Mouse (Mus musculus) hindbrain, embryonic 10.5 days (tissue): ENCODE measurements at regions not wholly inside any gene's neighbourhood (a gene's known extent, or its start where the extent isn't known, plus 50 kb on each side); places are given as distances from the start of the nearest gene placed in this dataset.
A peak's percentile ranks its signal among the peaks of the same experiment; 100 is the strongest.

Source experiments
- DNase-seq: peaks from one replicate; pipeline ENCODE4 v3.0.0-alpha.2; 2017; ENCODE audit warnings: low spot score
- H3K27ac ChIP-seq: fragments of 300-500 bp; sonication (generic); 2 replicates; pipeline ENCODE4 v1.5.1; 2016; ENCODE audit warnings: mild to moderate bottlenecking, moderate library complexity
- H3K27me3 ChIP-seq: fragments of 300-500 bp; sonication (generic); 2 replicates; pipeline ENCODE4 v1.6.1; 2016; ENCODE audit warnings: mild to moderate bottlenecking; ENCODE audit not compliant: poor library complexity, insufficient read depth, severe bottlenecking
- H3K36me3 ChIP-seq: fragments of 300-500 bp; sonication (generic); 2 replicates; pipeline ENCODE4 v1.6.1; 2016; ENCODE audit warnings: mild to moderate bottlenecking, moderate library complexity
- H3K4me1 ChIP-seq: fragments of 300-500 bp; sonication (generic); replicated peaks from 2 replicates; pipeline ENCODE4 v1.6.1; 2016; ENCODE audit warnings: mild to moderate bottlenecking
- H3K4me3 ChIP-seq: fragments of 300-500 bp; sonication (generic); 2 replicates; pipeline ENCODE4 v1.5.1; 2016; ENCODE audit warnings: mild to moderate bottlenecking, moderate library complexity
- H3K9me3 ChIP-seq: fragments of 300-500 bp; sonication (generic); 2 replicates; pipeline ENCODE4 v1.6.1; 2016; ENCODE audit warnings: mild to moderate bottlenecking, moderate library complexity
- WGBS: fragments of 180-500 bp; shearing (Covaris S2); methylation state at CpG from one replicate; pipeline ENCODE4 v1.1.7; 2016; 5-methylcytosine and 5-hydroxymethylcytosine counted together

- no peak overlapping the region for H3K4me3 ChIP-seq
- no peaks in the 10 kb centered on the region for H3K9me3 ChIP-seq
- 94% methylated on average over 5 of the region's 5 CpGs for WGBS
- no peaks in the 10 kb centered on the region for H3K27me3 ChIP-seq
- DNase-seq = no peak
- H3K27ac ChIP-seq = no peak overlapping the region
- H3K4me1 ChIP-seq = no peaks in the 10 kb centered on the region
- no peaks in the 10 kb centered on the region for H3K36me3 ChIP-seq
Measured at GRCm38 (mm10) chr9:100404426-100404825, 82.2 kb downstream of the Il20rb start.

- H3K27ac ChIP-seq = no peak overlapping the region
- no peaks in the 10 kb centered on the region for H3K9me3 ChIP-seq
- no peaks in the 10 kb centered on the region for H3K36me3 ChIP-seq
- no peaks in the 10 kb centered on the region for H3K4me1 ChIP-seq
- no peaks in the 10 kb centered on the region for H3K27me3 ChIP-seq
- 24% methylated on average over 8 of the region's 8 CpGs for WGBS
- no peak overlapping the region for H3K4me3 ChIP-seq
- peak; percentile 47 for DNase-seq
Measured at GRCm38 (mm10) chr9:100400366-100400765, 86.2 kb downstream of the Il20rb start.

- no peak for DNase-seq
- Histone ChIP-seq H3K27me3 (no peaks in the 10 kb centered on the region), H3K36me3 (no peaks in the 10 kb centered on the region), H3K4me1 (no peaks in the 10 kb centered on the region), H3K27ac (no peak overlapping the region), H3K9me3 (no peaks in the 10 kb centered on the region), H3K4me3 (no peak overlapping the region)
- 93% methylated on average over 7 of the region's 7 CpGs for WGBS
Measured at GRCm38 (mm10) chr9:100396340-100396910, 90.2 kb downstream of the Il20rb start.

- H3K9me3 ChIP-seq = no peaks in the 10 kb centered on the region
- H3K27me3 ChIP-seq = no peaks in the 10 kb centered on the region
- H3K4me1 ChIP-seq = no peaks in the 10 kb centered on the region
- no peaks in the 10 kb centered on the region for H3K36me3 ChIP-seq
- no peak overlapping the region for H3K27ac ChIP-seq
- no peak overlapping the region for H3K4me3 ChIP-seq
- WGBS = 8% methylated on average over 5 of the region's 5 CpGs
- DNase-seq = peak; percentile 82
Measured at GRCm38 (mm10) chr9:100395711-100396110, 90.9 kb downstream of the Il20rb start.

GRCm38 (mm10) chr9:100394632-100395031 lies 92.0 kb downstream of the Il20rb start:
- no peaks in the 10 kb centered on the region for H3K4me1 ChIP-seq
- no peak overlapping the region for H3K27ac ChIP-seq
- DNase-seq = no peak
- H3K27me3 ChIP-seq = no peaks in the 10 kb centered on the region
- WGBS = 89% methylated on average over 1 of the region's 1 CpGs
- no peak overlapping the region for H3K4me3 ChIP-seq
- H3K9me3 ChIP-seq = no peaks in the 10 kb centered on the region
- H3K36me3 ChIP-seq = no peaks in the 10 kb centered on the region

GRCm38 (mm10) chr9:100394166-100394565 lies 92.4 kb downstream of the Il20rb start:
- Histone ChIP-seq H3K9me3 (no peaks in the 10 kb centered on the region), H3K4me1 (no peaks in the 10 kb centered on the region), H3K27ac (no peak overlapping the region), H3K36me3 (no peaks in the 10 kb centered on the region), H3K4me3 (no peak overlapping the region), H3K27me3 (no peaks in the 10 kb centered on the region)
- DNase-seq = no peak
- WGBS = 81% methylated on average over 5 of the region's 5 CpGs

GRCm38 (mm10) chr9:100392262-100392661 lies 94.3 kb downstream of the Il20rb start:
- WGBS = 42% methylated on average over 1 of the region's 1 CpGs

GRCm38 (mm10) chr9:100391566-100392213 lies 94.9 kb downstream of the Il20rb start:
- Histone ChIP-seq H3K27me3 (0 out of 2 replicates have a peak, but pooled peaks cover 4% of the 10 kb centered on the region), H3K4me3 (no peak overlapping the region), H3K4me1 (peaks cover 5% of the 10 kb centered on the region), H3K27ac (no peak overlapping the region), H3K36me3 (no peaks in the 10 kb centered on the region), H3K9me3 (no peaks in the 10 kb centered on the region)
- WGBS = 79% methylated on average over 8 of the region's 8 CpGs
- no peak for DNase-seq

More at GRCm38 (mm10) chr9:100392262-100392661, 94.3 kb downstream of the Il20rb start:
- H3K9me3 ChIP-seq = no peaks in the 10 kb centered on the region
- no peak overlapping the region for H3K4me3 ChIP-seq
- no peak overlapping the region for H3K27ac ChIP-seq
- no peak for DNase-seq
- no peaks in the 10 kb centered on the region for H3K36me3 ChIP-seq
- H3K27me3 ChIP-seq = no peaks in the 10 kb centered on the region
- peaks cover 1% of the 10 kb centered on the region for H3K4me1 ChIP-seq

- Histone ChIP-seq H3K27me3 (0 out of 2 replicates have a peak, but pooled peaks cover 4% of the 10 kb centered on the region), H3K9me3 (no peaks in the 10 kb centered on the region), H3K4me3 (no peak overlapping the region), H3K27ac (no peak overlapping the region), H3K36me3 (no peaks in the 10 kb centered on the region), H3K4me1 (peaks cover 5% of the 10 kb centered on the region)
- 95% methylated on average over 7 of the region's 7 CpGs for WGBS
- DNase-seq = no peak
Measured at GRCm38 (mm10) chr9:100388393-100388792, 98.2 kb downstream of the Il20rb start.

GRCm38 (mm10) chr9:100387171-100387685 lies 99.4 kb downstream of the Il20rb start:
- WGBS = 32% methylated on average over 13 of the region's 13 CpGs

GRCm38 (mm10) chr9:100382492-100382891 lies 104.1 kb downstream of the Il20rb start:
- 69% methylated on average over 5 of the region's 5 CpGs for WGBS
- Histone ChIP-seq H3K27me3 (0 out of 2 replicates have a peak, but pooled peaks cover 4% of the 10 kb centered on the region), H3K4me3 (no peak overlapping the region), H3K36me3 (no peaks in the 10 kb centered on the region), H3K9me3 (no peaks in the 10 kb centered on the region), H3K4me1 (peaks cover 11% of the 10 kb centered on the region), H3K27ac (no peak overlapping the region)
- peak; percentile 63 for DNase-seq

More at GRCm38 (mm10) chr9:100387171-100387685, 99.4 kb downstream of the Il20rb start:
- no peak overlapping the region for H3K27ac ChIP-seq
- peaks cover 5% of the 10 kb centered on the region for H3K4me1 ChIP-seq
- H3K9me3 ChIP-seq = no peaks in the 10 kb centered on the region
- H3K4me3 ChIP-seq = no peak overlapping the region
- H3K27me3 ChIP-seq = 0 out of 2 replicates have a peak, but pooled peaks cover 4% of the 10 kb centered on the region
- no peaks in the 10 kb centered on the region for H3K36me3 ChIP-seq
- DNase-seq = no peak

GRCm38 (mm10) chr9:100369921-100370320 lies 116.7 kb downstream of the Il20rb start:
- no peak for DNase-seq
- 92% methylated on average over 5 of the region's 5 CpGs for WGBS
- Histone ChIP-seq H3K4me1 (no peaks in the 10 kb centered on the region), H3K27ac (no peak overlapping the region), H3K27me3 (no peaks in the 10 kb centered on the region), H3K36me3 (no peaks in the 10 kb centered on the region), H3K4me3 (no peak overlapping the region), H3K9me3 (no peaks in the 10 kb centered on the region)

- no peak overlapping the region for H3K27ac ChIP-seq
- H3K4me1 ChIP-seq = no peaks in the 10 kb centered on the region
- WGBS = 85% methylated on average over 6 of the region's 6 CpGs
- no peaks in the 10 kb centered on the region for H3K9me3 ChIP-seq
- H3K4me3 ChIP-seq = no peak overlapping the region
- no peaks in the 10 kb centered on the region for H3K36me3 ChIP-seq
- no peaks in the 10 kb centered on the region for H3K27me3 ChIP-seq
- DNase-seq = no peak
Measured at GRCm38 (mm10) chr9:100366816-100367215, 119.8 kb downstream of the Il20rb start.
